Comparison of ENCODE assay signal across 1 mouse cellular context in the genomic region with DNA sequence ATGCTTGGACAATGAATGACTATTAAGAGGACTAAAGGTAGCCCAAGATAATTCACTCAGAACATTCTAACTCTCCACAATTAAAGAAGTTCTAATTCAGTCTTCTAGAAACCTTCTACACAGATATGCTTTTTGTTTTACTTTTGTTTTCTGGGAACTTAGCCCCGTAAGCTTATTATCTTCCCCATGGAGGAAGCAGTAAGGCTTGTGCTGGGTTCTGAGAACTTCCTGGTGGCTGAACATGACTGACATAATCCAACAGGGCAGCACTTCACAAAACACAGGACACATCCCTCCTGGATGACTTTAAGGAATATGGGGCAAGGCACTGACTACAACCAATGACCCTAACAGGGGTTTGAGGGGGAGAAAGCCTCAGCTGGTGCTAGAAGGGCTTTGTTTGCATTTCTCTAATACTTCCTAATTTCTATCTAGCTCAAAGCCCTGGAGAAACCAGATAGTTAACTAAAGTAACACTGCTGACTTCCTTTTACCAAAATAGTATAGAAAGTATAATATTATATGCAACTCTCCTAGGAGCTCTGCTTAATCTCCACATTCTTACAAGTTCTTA.
TF ChIP-seq lines count a peak whose summit lies in the region.

No protein-coding gene starts in this region.

TF ChIP-seq in MEL, 35 proteins besides CTCF, POLR2A, EP300 and RAD21:
- TF ChIP-seq MAX (IDR thresholded peaks at IDR 0.05; ENCODE audit: low read length) = no peak
- no peak for TF ChIP-seq MAFK (IDR thresholded peaks at IDR 0.05; ENCODE audit: borderline replicate concordance, low read depth, low read length)
- TF ChIP-seq ZNF384 (IDR thresholded peaks at IDR 0.05; ENCODE audit: low read depth, low read length) = no peak
- TF ChIP-seq USF2 (IDR thresholded peaks at IDR 0.05; ENCODE audit: borderline replicate concordance in 1 of 2, insufficient read depth in 1 of 2, low read depth in 1 of 2, low read length in 2 of 2) = no peak
- no peak for TF ChIP-seq ZKSCAN1 (IDR thresholded peaks at IDR 0.05; ENCODE audit: low read depth, low read length)
- TF ChIP-seq NELFE (IDR thresholded peaks at IDR 0.05; ENCODE audit: low read depth, low read length) = no peak
- no peak for TF ChIP-seq RCOR1 (IDR thresholded peaks at IDR 0.05; ENCODE audit: low read depth, low read length)
- TF ChIP-seq ETS1 (IDR thresholded peaks at IDR 0.05; ENCODE audit: low read depth, low read length) = peak; percentile 64; the same call in 1 of the 2 replicates
- TF ChIP-seq MAZ (IDR thresholded peaks at IDR 0.05; ENCODE audit: low read depth, low read length) = no peak
- peak; percentile 29 for TF ChIP-seq TAL1 (IDR thresholded peaks at IDR 0.05; ENCODE audit: low read length)
- no peak for TF ChIP-seq UBTF (IDR thresholded peaks at IDR 0.05; ENCODE audit: borderline replicate concordance, insufficient read depth, low read depth, low read length)
- TF ChIP-seq POLR2AphosphoS5 (IDR thresholded peaks at IDR 0.05; ENCODE audit: borderline replicate concordance, low read depth, low read length) = no peak
- no peak for TF ChIP-seq SMC3 (IDR thresholded peaks at IDR 0.05; ENCODE audit: low read depth, low read length)
- peak; percentile 35; the same call in 1 of the 2 replicates for TF ChIP-seq ELF1 (IDR thresholded peaks at IDR 0.05; ENCODE audit: low read depth, low read length)
- peak; percentile 71; the same call in 1 of the 2 replicates for TF ChIP-seq SIN3A (IDR thresholded peaks at IDR 0.05; ENCODE audit: low read length)
- no peak for TF ChIP-seq GABPA (IDR thresholded peaks at IDR 0.05; ENCODE audit: low read depth, low read length)
- peak; percentile 29; the same call in 1 of the 2 replicates for TF ChIP-seq GATA1 (IDR thresholded peaks at IDR 0.05; ENCODE audit: low read depth, low read length)
